ENCODE assay signal across 16 mouse cellular contexts in the genomic region with DNA sequence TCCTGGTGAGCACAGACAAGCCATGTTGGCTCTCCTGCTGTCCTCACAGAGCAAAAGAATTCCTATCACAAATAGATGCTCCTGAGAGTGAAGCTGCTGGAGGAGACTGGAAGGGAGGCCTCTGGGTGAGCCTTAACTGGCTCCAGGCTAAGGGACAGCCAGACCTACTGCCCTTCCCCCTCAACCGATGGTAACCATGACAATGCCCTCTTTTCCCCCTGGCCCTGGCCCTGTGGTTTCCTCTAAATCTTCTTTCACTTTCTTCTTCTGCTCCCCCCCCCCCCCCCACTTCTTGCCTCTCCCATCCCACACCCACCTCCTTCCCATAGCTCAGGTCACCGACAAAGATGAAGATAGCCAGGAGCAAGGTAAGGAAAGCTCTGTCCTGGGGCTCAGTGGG. TPM values are rescaled to one million over a fixed set of nuclear protein-coding genes. Genes with fewer than 3 reads are reported as not detected.
DNase-seq lines count a peak whose midpoint lies in the region; ATAC-seq and TF ChIP-seq lines count a peak whose summit lies in the region.
"Had no signal": no experiment of that assay in that cellular context is flagged by ENCODE, and none has a peak within 500 bp of the region (broad histone marks: within the 10 kb centered on the region; RNA-seq: fewer than 3 reads in every experiment).

No protein-coding gene starts in this region.

- H3K36me3 ChIP-seq in kidney, embryonic 15.5 days: peaks cover 25% of the 10 kb centered on the region
- H3K36me3 ChIP-seq in ES-Bruce4 (ENCODE audit: control insufficient read depth, insufficient read depth, low read length, poor library complexity, severe bottlenecking): peaks cover 13% of the 10 kb centered on the region

- H3K9me3 ChIP-seq in kidney, embryonic 15.5 days (replicated peaks): no peaks in the 10 kb centered on the region
- H3K9me3 ChIP-seq in ES-Bruce4 (replicated peaks; ENCODE audit: control insufficient read depth, insufficient read depth, low read length, poor library complexity, severe bottlenecking): no peaks in the 10 kb centered on the region
- H3K9me3 ChIP-seq: embryonic facial prominence, embryonic 12.5 days; limb, embryonic 15.5 days had no signal

- no peak overlapping the region for H3K4me3 ChIP-seq in kidney, embryonic 15.5 days (replicated peaks)
- no peak overlapping the region for H3K4me3 ChIP-seq in ES-Bruce4 (ENCODE audit: low read depth, low read length)
- H3K4me3 ChIP-seq: embryonic facial prominence, embryonic 12.5 days; heart, adult 2 months; limb, embryonic 15.5 days had no signal

- H3K4me2 ChIP-seq in kidney, embryonic 15.5 days: no peak overlapping the region
- H3K4me2 ChIP-seq: embryonic facial prominence, embryonic 12.5 days; limb, embryonic 15.5 days had no signal

- no peak for ATAC-seq in kidney, embryonic 15.5 days (replicated peaks; ENCODE audit: low FRiP score)
- ATAC-seq in inflammation-experienced regulatory T-cells, adult 6 months: peak; percentile 32
- ATAC-seq in frontal cortex, adult (ENCODE audit: low TSS enrichment): no peak

- no peak for DNase-seq in kidney, adult 11 months
- peak; percentile 47 for DNase-seq in 3T3-L1 (ENCODE audit: low read depth, low spot score)
- DNase-seq in urinary bladder, postnatal 25 days (ENCODE audit: low spot score): no peak
- DNase-seq in layer of hippocampus, adult 8-10 months (ENCODE audit: low spot score in 2 of 2): no peak
- DNase-seq: cerebellum, adult 2 months; heart, postnatal 36 days; right cerebral cortex, postnatal 4 days had no signal

- TF ChIP-seq POLR2A in ES-Bruce4 (IDR thresholded peaks at IDR 0.05; ENCODE audit: insufficient read depth, low read length): no peak

- no peaks in the 10 kb centered on the region for H3K27me3 ChIP-seq in kidney, embryonic 15.5 days
- H3K27me3 ChIP-seq in ES-Bruce4 (ENCODE audit: control insufficient read depth, insufficient read depth, low read length, poor library complexity, severe bottlenecking): no peaks in the 10 kb centered on the region
- H3K27me3 ChIP-seq: embryonic facial prominence, embryonic 12.5 days; limb, embryonic 15.5 days had no signal

- peaks cover 24% of the 10 kb centered on the region for H3K4me1 ChIP-seq in kidney, embryonic 15.5 days
- peaks cover 11% of the 10 kb centered on the region for H3K4me1 ChIP-seq in ES-Bruce4 (ENCODE audit: control insufficient read depth, insufficient read depth, low read length)

- WGBS in kidney, embryonic 15.5 days: 28% methylated on average over 2 of the region's 2 CpGs

- H3K27ac ChIP-seq in kidney, embryonic 15.5 days: peak overlapping the region; percentile 56; the same call in 1 of the 2 replicates
- peak overlapping the region; percentile 86; the same call in 1 of the 2 replicates for H3K27ac ChIP-seq in ES-Bruce4 (ENCODE audit: insufficient read depth, low read length)
- H3K27ac ChIP-seq: heart, adult 2 months had no signal

- TF ChIP-seq CTCF in ES-Bruce4 (IDR thresholded peaks at IDR 0.05; ENCODE audit: low read depth, low read length): no peak

- H3K9ac ChIP-seq in kidney, embryonic 15.5 days: no peak overlapping the region
- no peak overlapping the region for H3K9ac ChIP-seq in ES-Bruce4 (ENCODE audit: low read depth, poor library complexity, severe bottlenecking)
- H3K9ac ChIP-seq: embryonic facial prominence, embryonic 12.5 days; limb, embryonic 15.5 days had no signal

- 0 out of 2 replicates have a peak, but pooled peaks have one; percentile 26 for TF ChIP-seq EP300 in ES-Bruce4 (IDR thresholded peaks at IDR 0.05; ENCODE audit: insufficient read depth, low read depth, low read length)

RNA-seq across cellular contexts. Expression of a gene that starts 2.2 kb away (rescaled TPM):
- polyA plus RNA-seq in kidney, embryonic 15.5 days (2015; fragmentation: Nextera tagmentation; extraction: Ambion mirVana): 1.4 TPM in 2 replicates
- 3.1 and 9.7 TPM in 2 replicates for polyA plus RNA-seq in ES-Bruce4 (2011; ENCODE audit: insufficient read depth, insufficient read length, low read depth, missing spikeins)
- 100 to 1,000 TPM; 364 to 513 (median 397) TPM for polyA plus RNA-seq in inflammation-experienced regulatory T-cells, adult 6 months (2017; shearing (Covaris generic))
- total RNA-seq in layer of hippocampus, adult 8-10 months (2022): 1 to 10 TPM in 3 of 4 experiments, under 1 TPM in 1; 0.97 to 3.3 (median 1.7) TPM

RNA-seq across cellular contexts. Expression of a gene that starts 23.4 kb away (rescaled TPM):
- 27.9 and 30.3 TPM in 2 replicates for polyA plus RNA-seq in kidney, embryonic 15.5 days (2015; fragmentation: Nextera tagmentation; extraction: Ambion mirVana)
- 38.6 and 42.7 TPM in 2 replicates for polyA plus RNA-seq in ES-Bruce4 (2011; ENCODE audit: insufficient read depth, insufficient read length, low read depth, missing spikeins)
- polyA plus RNA-seq in inflammation-experienced regulatory T-cells, adult 6 months (2017; shearing (Covaris generic)): 10 to 100 TPM; 15.5 to 18.4 (median 18.3) TPM
- total RNA-seq in layer of hippocampus, adult 8-10 months (2022): 10 to 100 TPM; 14.5 to 20.7 (median 16.5) TPM

RNA-seq across cellular contexts. Expression of a gene that starts 29.4 kb away (rescaled TPM):
- 95.2 and 112 TPM in 2 replicates for polyA plus RNA-seq in kidney, embryonic 15.5 days (2015; fragmentation: Nextera tagmentation; extraction: Ambion mirVana)
- 17.8 and 19.3 TPM in 2 replicates for polyA plus RNA-seq in ES-Bruce4 (2011; ENCODE audit: insufficient read depth, insufficient read length, low read depth, missing spikeins)
- polyA plus RNA-seq in inflammation-experienced regulatory T-cells, adult 6 months (2017; shearing (Covaris generic)): 10 to 100 TPM in 2 of 3 experiments, 1 to 10 TPM in 1; 5.0 to 14.6 (median 14.0) TPM
- 10 to 100 TPM; 32.4 to 41.6 (median 35.8) TPM for total RNA-seq in layer of hippocampus, adult 8-10 months (2022)

RNA-seq across cellular contexts. Expression of a gene that starts 30.8 kb away (rescaled TPM):
- 72.7 and 77.1 TPM in 2 replicates for polyA plus RNA-seq in kidney, embryonic 15.5 days (2015; fragmentation: Nextera tagmentation; extraction: Ambion mirVana)
- polyA plus RNA-seq in ES-Bruce4 (2011; ENCODE audit: insufficient read depth, insufficient read length, low read depth, missing spikeins): 53.7 and 54.3 TPM in 2 replicates
- 10 to 100 TPM; 20.3 to 33.3 (median 25.5) TPM for polyA plus RNA-seq in inflammation-experienced regulatory T-cells, adult 6 months (2017; shearing (Covaris generic))
- 10 to 100 TPM; 74.5 to 85.4 (median 79.0) TPM for total RNA-seq in layer of hippocampus, adult 8-10 months (2022)

RNA-seq across cellular contexts. Expression of a gene that starts 36.5 kb away (rescaled TPM):
- polyA plus RNA-seq in kidney, embryonic 15.5 days (2015; fragmentation: Nextera tagmentation; extraction: Ambion mirVana): 0.44 and 0.55 TPM in 2 replicates
- 0.81 and 1.1 TPM in 2 replicates for polyA plus RNA-seq in ES-Bruce4 (2011; ENCODE audit: insufficient read depth, insufficient read length, low read depth, missing spikeins)
- not detected for polyA plus RNA-seq in inflammation-experienced regulatory T-cells, adult 6 months (2017; shearing (Covaris generic))
- total RNA-seq in layer of hippocampus, adult 8-10 months (2022): under 1 TPM in 1 of 4 experiments, not detected in 3; 0.16 TPM
- total RNA-seq: heart, adult 2 months; heart, postnatal 36 days; layer of hippocampus, postnatal 14 days; neutrophil, adult 5-6 weeks had no signal
- polyA plus RNA-seq: heart, adult 2 months had no signal

Comparison
In these comparisons a context has a peak if more than half of its experiments do, and no peak if none do; other contexts are left out.
1. RNA of a gene that starts 2.2 kb away (polyA plus RNA-seq): 364 to 513 TPM in inflammation-experienced regulatory T-cells, adult 6 months; 3.1 to 9.7 TPM in ES-Bruce4 and 1.4 TPM in kidney, embryonic 15.5 days; every median in the first group is over 10 times any median in the second.